Mouse (Mus musculus) layer of hippocampus, postnatal 36 days (tissue): Measurements from ENCODE around the gene Tmem184b. TPM values are rescaled to one million over a fixed set of nuclear protein-coding genes. Genes with fewer than 3 reads are reported as not detected.

Experiments used
- DNase-seq, 2 experiments: peaks; one replicate each; pipeline ENCODE4 v3.0.0; 2022
- total RNA-seq, 2 experiments: library from RNA; stranded (reverse); gene quantifications; 2 replicates each; pipeline ENCODE4 v1.2.3; 2021

Tmem184b gene
- total RNA-seq, 2 experiments from 2014 or later = 50.5 to 51.0 TPM

DNA sequence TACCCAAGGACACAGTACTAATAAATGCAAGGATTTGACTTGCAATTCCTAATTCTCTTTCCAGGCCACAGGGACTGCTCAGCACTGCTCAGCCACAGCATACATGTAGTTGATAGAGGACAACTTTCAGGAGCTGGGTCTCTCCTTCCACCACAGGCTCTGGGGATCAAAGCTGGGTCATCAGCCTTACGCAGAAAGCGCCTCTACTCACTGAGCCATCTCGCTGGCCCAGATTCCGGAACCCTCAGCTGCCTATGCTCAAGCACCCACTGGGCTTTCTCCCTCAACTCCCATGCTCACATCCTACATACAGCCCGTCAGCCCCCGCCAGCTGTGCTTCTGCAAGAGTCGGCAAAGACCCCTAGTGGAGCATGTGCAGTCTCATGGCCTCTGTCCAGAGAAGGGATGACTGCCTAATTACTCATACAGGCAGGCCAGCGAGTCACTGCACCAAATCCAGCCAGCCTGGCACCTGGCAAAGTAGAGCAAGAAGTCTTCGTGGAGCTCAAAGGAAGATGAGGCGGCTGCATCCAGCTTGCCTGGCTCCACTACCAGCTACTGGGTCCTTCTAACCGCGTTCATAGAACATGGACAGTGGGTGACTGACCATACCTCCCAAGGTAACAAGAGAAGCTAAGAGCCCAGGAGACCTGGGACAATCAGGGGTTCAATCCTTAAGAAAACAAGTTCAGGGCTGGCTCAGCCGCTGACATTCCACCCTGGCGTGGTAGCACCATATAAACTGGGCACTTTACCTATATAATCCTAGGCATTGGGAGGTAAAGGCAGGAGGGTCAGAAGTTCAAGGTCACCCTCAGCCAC is 3.9 kb downstream of the Tmem184b start:
- no peak for DNase-seq

- DNase-seq = no peak
Observed at GRCm38 (mm10) chr15:79396736-79397135, 6.6 kb downstream of the Tmem184b start.

DNA sequence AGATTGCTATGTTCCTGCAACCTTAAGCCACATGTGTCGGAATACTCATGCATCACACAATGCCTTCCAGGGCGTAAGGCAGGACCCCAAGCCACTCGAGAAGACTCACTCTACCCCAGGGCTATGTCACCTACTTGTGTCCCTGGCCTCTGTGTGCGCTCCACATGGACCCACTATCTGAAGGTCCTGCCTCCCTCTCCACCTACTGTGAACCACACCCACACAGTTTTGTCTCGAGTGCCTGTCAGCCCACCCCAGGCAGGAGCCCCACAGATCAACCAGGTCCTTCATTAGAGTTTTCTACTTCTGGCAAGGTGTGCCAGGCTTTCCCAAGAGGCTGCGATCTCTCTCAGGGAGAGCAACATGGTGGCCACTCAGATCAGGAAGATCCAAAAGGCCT is 8.1 kb downstream of the Tmem184b start:
- no peak for DNase-seq

- no peak for DNase-seq
Observed at GRCm38 (mm10) chr15:79394842-79395241, 8.5 kb downstream of the Tmem184b start.

- DNase-seq = no peak
Observed at GRCm38 (mm10) chr15:79393101-79393500, 10.3 kb downstream of the Tmem184b start.

GRCm38 (mm10) chr15:79392527-79392926 is 10.8 kb downstream of the Tmem184b start:
- DNase-seq = no peak

DNA sequence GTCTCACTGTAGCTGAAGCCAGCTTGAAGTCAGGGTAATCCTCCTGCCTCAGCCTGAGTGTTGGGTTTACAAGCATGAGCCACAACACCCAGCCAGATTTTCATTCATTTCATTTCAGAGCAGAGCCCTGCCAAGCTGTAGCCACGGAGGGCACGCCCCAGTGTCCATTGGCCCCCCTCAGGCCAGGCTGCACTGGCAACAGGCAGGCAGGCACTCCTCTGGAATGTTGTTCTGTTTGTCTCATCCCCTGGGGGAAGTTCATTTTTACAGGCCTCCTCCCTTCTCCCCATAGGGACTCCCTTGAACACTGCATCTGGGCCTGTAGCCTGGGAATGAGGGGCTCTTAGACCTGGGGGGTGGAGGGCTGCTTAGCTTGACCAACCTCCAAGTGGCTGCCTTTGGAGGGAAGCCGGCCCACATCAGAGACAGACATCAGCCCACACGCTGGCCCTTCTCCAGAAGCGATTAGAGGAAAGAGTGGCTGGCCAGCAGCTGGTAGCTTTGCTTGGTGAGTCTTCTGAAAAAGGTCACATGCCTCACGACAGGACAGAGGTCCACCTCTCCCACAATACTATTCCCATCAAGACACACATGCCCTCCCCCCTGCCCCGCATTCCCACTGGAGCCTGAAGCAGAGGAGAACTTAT is 11.8 kb downstream of the Tmem184b start:
- peak in 1 of 2 experiments; percentile 18 for DNase-seq

DNA sequence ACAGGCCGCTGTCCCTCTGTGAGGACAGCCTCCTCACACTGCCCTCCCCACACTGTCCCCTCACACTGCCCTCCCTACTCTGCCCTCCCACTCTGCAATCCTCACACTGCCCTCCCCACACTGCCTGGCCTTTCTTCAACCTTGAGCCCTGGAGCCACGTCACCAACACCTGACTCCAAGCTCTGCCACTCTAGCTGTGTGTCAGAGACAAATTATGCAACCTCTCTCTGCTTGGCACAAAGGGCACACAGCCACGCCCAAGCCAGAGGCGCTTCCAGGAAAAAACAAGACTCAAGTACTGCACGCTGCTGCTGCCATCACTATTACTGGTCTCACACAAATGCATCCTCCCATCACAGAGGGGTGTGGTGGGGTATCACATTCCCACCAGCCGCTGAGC is 12.9 kb downstream of the Tmem184b start:
- DNase-seq = no peak

DNA sequence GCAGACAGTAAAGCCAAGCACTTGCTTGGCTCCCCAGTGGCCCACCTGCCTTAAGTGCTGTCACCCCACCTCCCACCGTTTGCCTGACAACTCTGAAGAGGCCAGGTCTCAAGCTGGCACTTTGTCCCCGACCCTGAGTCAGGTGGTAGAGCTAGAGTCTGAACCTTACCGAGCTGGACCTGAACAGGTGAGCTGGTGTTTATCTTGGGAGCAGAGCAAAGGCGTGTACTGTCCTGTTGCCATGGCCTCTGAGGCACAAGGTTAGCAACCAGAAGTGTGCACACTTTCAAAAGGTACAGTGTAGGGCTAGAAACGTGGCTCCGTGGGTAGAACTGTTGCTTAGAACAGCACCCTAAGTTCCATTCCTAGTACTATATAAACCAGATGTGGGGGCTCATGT is 15.2 kb downstream of the Tmem184b start:
- DNase-seq = no peak

DNA sequence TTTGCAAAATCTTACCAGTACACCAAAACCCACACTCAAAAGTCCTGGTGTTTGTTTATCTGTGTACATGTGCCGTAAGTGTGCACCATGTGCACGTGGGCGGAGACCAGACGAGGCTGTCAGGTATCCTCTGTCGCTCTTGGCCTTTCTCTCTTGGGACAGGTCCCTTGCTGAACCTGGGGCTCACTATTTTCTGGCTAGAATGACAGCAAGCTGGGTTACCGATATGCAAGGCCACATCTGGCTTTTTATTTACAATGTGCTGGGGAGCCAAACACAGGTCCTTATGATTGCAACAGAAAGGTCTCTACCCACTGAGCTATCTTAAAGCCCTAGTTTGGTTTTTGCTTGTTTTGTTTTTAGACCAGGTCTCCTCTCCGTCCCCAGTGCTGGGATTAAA is 15.8 kb downstream of the Tmem184b start:
- DNase-seq = no peak

DNA sequence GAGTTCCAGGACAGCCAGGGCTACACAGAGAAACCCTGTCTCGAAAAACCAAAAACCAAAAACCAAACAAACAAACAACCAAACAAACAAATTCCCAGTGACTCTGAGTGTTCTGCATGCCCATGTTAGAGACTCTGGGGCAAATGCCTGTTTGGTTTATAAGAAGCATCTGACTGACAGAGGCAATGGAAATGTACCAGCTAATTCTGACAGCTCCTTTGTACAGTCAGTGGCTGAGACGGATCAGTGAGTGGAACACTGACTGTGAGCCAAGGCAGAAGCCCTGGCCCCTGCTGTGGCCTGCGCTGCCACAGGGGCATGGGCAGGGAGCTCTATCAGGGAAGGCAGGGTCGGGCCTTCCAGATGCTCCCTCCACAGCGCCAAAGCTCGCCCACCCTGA is 16.3 kb downstream of the Tmem184b start:
- DNase-seq = no peak

DNA sequence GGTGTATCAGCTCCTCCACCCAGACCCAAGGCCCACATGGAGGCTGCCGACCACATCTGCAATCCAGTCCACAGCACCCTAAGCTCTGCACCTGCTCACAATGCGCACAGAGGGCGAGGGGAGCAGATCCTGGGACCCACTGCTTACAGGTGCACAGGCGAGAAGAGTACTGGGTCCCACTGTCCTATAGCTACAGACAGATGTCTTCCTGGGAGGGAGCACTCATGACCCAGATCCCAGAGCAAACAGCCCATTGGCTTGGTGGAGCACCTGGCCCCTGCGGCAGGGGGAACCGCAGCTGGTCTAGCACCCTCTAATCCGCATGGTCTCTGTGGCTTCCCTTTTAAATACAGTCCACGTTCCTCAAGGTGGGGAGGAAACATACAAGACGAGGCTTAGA is 21.7 kb downstream of the Tmem184b start:
- no peak for DNase-seq

- DNase-seq = peak in 1 of 2 experiments; percentile 38
Observed at GRCm38 (mm10) chr15:79380468-79381444, 22.6 kb downstream of the Tmem184b start.

DNA sequence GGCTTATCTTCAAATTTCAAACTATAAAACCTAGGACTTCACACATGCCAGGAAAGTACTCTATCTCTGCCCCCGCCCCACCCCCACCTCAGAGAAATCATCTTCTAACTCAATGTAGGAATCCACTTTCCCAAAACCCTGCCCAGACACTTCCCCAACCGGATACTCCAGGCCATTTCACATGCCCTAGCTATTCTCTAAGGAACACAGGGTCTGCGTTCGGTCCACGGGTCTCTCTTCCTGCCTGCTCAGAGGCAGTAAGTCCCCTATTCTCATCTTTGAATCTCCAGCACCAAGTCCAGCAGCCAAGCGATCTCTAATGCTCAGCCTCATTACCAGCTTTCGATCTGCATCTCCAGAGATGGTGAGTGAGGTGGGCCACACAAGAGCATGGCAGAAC is 23.7 kb downstream of the Tmem184b start:
- DNase-seq = no peak

DNA sequence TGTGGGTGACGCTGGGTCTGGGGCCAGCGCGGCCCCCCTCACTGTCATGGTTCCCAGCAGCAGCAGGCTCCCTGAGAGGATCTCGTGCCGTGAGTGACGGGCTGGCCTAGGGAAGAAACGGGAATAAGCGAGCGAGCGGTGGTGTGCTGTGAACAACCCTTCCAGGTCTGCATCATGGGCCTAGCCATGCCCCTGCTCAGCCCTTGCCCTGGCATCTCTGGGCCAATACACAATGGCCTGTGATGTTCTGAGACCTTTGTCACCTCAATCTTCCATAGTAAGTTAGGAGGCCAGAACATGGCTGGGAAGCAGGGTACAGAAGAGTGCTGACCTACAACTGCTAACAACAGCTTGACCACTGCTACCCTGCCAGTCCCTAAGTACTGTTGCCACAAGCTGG is 24.8 kb downstream of the Tmem184b start:
- no peak for DNase-seq

- peak; percentile 41 to 64 for DNase-seq
Observed at GRCm38 (mm10) chr15:79377681-79378080, 25.7 kb downstream of the Tmem184b start.

DNA sequence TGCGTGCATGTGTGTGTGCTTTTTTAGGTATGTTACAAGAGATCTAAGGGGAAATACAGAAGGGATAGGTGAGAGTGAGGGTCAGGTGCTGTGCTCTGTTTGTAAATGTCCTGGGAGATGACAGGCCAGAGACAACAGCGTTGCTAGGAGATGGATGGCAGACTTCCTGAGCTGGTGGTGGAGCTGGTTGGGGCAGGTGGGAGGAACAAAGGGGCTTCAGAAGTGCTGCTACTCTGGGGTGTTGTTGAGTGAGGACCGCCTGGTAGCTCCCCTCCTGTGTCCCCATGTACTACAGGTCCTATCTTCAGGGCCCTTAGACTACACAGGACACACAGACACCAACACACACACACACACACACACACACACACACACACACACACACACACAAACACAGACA is 28.6 kb downstream of the Tmem184b start:
- no peak for DNase-seq

DNA sequence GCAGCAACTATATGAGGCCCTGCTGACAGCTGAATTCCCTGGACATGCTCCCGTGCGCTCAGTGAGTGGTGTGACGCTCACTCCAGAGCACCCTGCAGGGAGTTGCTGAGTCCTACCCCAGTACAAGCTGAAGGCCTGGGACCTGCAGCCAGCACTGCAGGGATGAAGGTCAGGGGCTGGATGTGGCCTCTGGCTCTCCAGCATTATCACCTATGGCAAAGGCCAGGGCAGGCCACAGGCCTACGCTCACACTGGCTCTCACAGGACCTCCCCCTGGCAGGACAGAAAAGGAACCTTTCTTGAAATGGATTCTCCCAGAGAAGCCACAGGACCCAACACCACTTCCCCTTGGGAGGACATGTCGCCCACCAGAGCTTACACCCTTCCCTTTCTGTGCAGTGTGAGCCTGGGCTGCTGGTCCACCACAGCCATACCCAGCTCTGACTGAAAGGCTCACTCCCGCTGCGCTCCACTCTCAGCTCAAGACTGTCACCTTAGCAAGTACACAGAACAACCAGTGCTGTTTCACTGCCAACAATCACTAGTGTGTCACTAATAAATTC is 33.0 kb downstream of the Tmem184b start:
- no peak for DNase-seq

DNA sequence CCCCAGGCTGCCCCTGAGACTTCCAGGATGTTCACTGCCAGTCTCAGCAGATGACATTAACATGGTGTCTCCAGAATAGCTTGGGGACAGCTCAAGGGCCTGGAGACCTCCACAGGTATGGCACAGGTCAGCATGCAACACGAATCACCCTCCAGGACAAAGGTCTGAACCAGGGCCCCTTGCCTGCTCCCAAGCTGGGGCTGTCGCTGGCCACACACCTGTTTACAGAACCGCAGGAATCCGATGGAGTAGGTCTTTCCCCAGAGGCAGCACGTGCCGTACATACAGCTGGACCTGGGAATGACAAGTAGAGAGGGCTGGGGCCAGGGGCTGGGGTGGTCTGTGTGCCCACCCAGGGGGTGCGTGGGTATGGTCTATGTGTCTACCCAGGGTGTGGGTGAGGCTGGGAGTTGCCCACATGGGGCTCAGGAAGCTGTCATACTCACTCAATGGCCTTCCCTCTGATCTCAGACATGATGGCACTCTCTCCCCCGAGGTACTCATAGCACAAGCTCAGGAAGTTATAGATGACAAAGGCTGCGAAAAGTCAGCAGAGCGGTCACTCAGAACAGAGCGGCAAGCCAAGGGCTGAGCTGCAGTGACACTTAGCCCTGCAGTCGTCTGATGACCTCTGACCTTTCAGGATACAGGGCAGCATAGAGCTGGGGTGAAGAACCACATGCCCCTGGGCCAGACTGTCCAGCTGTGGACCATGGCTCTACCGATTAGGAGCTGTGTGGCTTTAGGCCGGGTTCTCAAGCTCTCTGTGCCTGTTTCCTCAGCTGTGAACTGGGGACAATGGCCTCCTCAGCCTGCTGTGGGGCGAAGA is 33.7 kb downstream of the Tmem184b start:
- no peak for DNase-seq

DNA sequence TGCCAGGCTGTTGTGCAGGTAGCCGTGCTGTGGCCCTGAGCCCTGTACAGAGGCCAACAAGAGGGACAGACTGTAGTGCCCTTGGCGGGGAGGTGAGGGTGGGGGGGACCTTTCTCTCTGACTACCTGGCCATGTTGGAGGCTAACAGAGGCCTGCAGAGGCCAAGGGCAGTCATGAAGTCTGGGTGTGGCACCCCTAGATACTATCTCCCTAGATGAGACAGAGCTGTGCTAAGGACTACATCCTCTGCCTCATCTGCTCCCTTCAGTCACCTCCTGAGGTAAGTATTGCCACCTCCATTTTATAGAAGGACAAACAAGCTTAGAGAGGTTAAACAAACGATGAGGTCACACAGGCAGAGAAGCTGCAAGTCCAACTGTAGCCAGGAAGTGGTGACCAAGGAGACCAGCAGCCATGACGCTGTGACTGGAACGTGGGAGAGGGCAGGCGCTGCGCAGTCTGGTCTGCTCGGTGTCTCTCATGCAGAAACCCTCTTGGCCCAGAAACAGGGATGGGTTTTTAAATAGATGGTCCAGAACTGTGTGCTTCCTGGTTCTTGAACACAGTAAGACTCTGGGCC is 34.4 kb downstream of the Tmem184b start:
- DNase-seq = no peak

DNA sequence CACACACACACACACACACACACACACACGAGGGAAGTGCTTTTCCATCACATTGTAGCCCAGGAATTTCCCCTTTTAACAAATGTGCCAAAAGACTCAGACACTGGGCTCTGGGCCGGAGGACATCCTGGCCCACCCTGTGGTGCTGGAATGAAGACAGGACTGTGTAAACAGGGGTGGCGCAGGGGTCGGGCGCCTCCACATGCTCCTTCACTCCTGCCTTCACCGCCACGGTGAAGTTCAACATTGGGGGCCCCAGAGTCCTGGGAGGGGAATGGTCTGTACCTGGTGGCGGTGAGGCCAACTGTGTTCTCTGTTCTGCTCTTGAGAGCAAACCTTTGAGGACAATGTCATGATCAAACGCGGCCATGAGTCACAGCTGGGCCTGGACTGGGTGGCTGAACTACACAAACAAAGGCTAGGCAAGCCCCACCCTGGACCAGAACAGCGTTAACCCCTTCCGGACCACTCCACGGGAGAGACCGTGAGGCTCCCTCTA is 35.0 kb downstream of the Tmem184b start:
- no peak for DNase-seq
